Mouse (Mus musculus) heart, adult 11 months (tissue): ENCODE data around the gene Pdss2.
"Not testable (repeated sequence)": the region's sequence is repeated elsewhere in the genome, so short reads cannot be mapped to it uniquely, and the experiment has no call there.

Experiments
- DNase-seq: peaks from one replicate; pipeline ENCODE4 v3.0.0; 2022

Gene Pdss2

GRCm38 (mm10) chr10:43244262-43244806 lies 23.0 kb downstream of the Pdss2 start:
- DNase-seq, result peak; percentile 68

GRCm38 (mm10) chr10:43245461-43246200 lies 24.3 kb downstream of the Pdss2 start:
- DNase-seq, result peak; percentile 30

GRCm38 (mm10) chr10:43247994-43248393 lies 26.7 kb downstream of the Pdss2 start:
- DNase-seq, result no peak

GRCm38 (mm10) chr10:43252324-43252723 lies 31.0 kb downstream of the Pdss2 start:
- DNase-seq, result peak; percentile 87

- DNase-seq, result not testable (repeated sequence)
These were observed 35.7 kb downstream of the Pdss2 start for GRCm38 (mm10) chr10:43256965-43257364.

- DNase-seq, result not testable (repeated sequence)
These were observed 36.2 kb downstream of the Pdss2 start for GRCm38 (mm10) chr10:43257500-43257899.

- peak; percentile 17 for DNase-seq
These were observed 50.0 kb downstream of the Pdss2 start for GRCm38 (mm10) chr10:43271318-43271717.

- peak; percentile 7 for DNase-seq
These were observed 51.1 kb downstream of the Pdss2 start for GRCm38 (mm10) chr10:43272381-43272780.

- no peak for DNase-seq
These were observed 51.8 kb downstream of the Pdss2 start for GRCm38 (mm10) chr10:43273057-43273456.

- DNase-seq, result peak; percentile 15
These were observed 54.2 kb downstream of the Pdss2 start for GRCm38 (mm10) chr10:43275446-43275845.

- peak; percentile 15 for DNase-seq
These were observed 54.9 kb downstream of the Pdss2 start for GRCm38 (mm10) chr10:43276116-43276659.

GRCm38 (mm10) chr10:43277266-43278145 lies 56.2 kb downstream of the Pdss2 start:
- DNase-seq, result peak; percentile 46

GRCm38 (mm10) chr10:43279637-43280288 lies 58.5 kb downstream of the Pdss2 start:
- DNase-seq, result peak; percentile 39

GRCm38 (mm10) chr10:43285541-43285940 lies 64.3 kb downstream of the Pdss2 start:
- DNase-seq, result peak; percentile 29

- peak; percentile 12 for DNase-seq
These were observed 69.4 kb downstream of the Pdss2 start for GRCm38 (mm10) chr10:43290638-43291230.

GRCm38 (mm10) chr10:43291333-43291736 lies 70.0 kb downstream of the Pdss2 start:
- peak; percentile 60 for DNase-seq

- DNase-seq, result peak; percentile 75
These were observed 71.2 kb downstream of the Pdss2 start for GRCm38 (mm10) chr10:43292454-43292853.

GRCm38 (mm10) chr10:43294331-43294730 lies 73.0 kb downstream of the Pdss2 start:
- DNase-seq, result peak; percentile 23

GRCm38 (mm10) chr10:43308105-43308810 lies 87.0 kb downstream of the Pdss2 start:
- DNase-seq, result peak; percentile 22

- DNase-seq, result peak; percentile 93
These were observed 89.6 kb downstream of the Pdss2 start for GRCm38 (mm10) chr10:43310781-43311392.

GRCm38 (mm10) chr10:43312211-43312610 lies 90.9 kb downstream of the Pdss2 start:
- DNase-seq, result no peak
